Mouse (Mus musculus) liver, adult 2 months (tissue): ENCODE data around the gene Efnb3. TPM values are rescaled to one million over a fixed set of nuclear protein-coding genes. Genes with fewer than 3 reads are reported as not detected.

Source experiments
- DNase-seq: peaks from one replicate; pipeline ENCODE4 v3.0.0-alpha.2; 2011; ENCODE audit warnings: low read depth, low spot score; ENCODE audit errors: extremely low read depth
- H3K27ac ChIP-seq: fragments of 200-500 bp; replicated peaks from 2 replicates; pipeline ENCODE4 v1.5.1; 2012; ENCODE audit warnings: low read depth, mild to moderate bottlenecking, control low read depth, inconsistent platforms, low read length; ENCODE audit not compliant: insufficient read depth
- H3K27me3 ChIP-seq: fragments of 200-500 bp; 2 replicates; pipeline ENCODE4 v1.6.1; 2012; ENCODE audit warnings: mild to moderate bottlenecking, moderate library complexity, low read length, inconsistent platforms; ENCODE audit not compliant: control insufficient read depth, insufficient read depth
- H3K36me3 ChIP-seq: fragments of 200-500 bp; 2 replicates; pipeline ENCODE4 v1.6.1; 2012; ENCODE audit warnings: low read length, inconsistent platforms; ENCODE audit not compliant: control insufficient read depth, insufficient read depth
- H3K4me1 ChIP-seq: fragments of 200-500 bp; 2 replicates; pipeline ENCODE4 v1.6.1; 2011; ENCODE audit warnings: low read length; ENCODE audit not compliant: control insufficient read depth, insufficient read depth
- H3K4me3 ChIP-seq: fragments of 200-500 bp; 2 replicates; pipeline ENCODE4 v1.5.1; 2011; ENCODE audit warnings: low read depth, mild to moderate bottlenecking, control low read depth, low read length, moderate library complexity; ENCODE audit not compliant: insufficient read depth
- H3K79me2 ChIP-seq: fragments of 200-500 bp; 2 replicates; pipeline ENCODE4 v1.6.1; 2012; ENCODE audit warnings: inconsistent platforms, mild to moderate bottlenecking, low read length, moderate library complexity; ENCODE audit not compliant: control insufficient read depth, insufficient read depth
- H3K9ac ChIP-seq: fragments of 200-500 bp; 2 replicates; pipeline ENCODE4 v1.6.1; 2012; ENCODE audit warnings: low read depth, mild to moderate bottlenecking, control low read depth, inconsistent platforms, low read length
- CTCF ChIP-seq: fragments of 200-500 bp; IDR thresholded peaks from 2 replicates; pipeline ENCODE4 v1.5.1; 2011; ENCODE audit warnings: low read depth, low read length, control low read depth
- POLR2A ChIP-seq: fragments of 200-500 bp; IDR thresholded peaks from 2 replicates; pipeline ENCODE4 v1.6.1; 2011; ENCODE audit warnings: low read length, control low read depth; ENCODE audit not compliant: insufficient read depth; ENCODE audit errors: extremely low read depth
- WGBS: fragments of 180-500 bp; shearing (Covaris S2); methylation state at CpG from one replicate; pipeline ENCODE4 v1.1.7; 2018; 5-methylcytosine and 5-hydroxymethylcytosine counted together
- polyA plus RNA-seq: library from polyadenylated mRNA; depleted of rRNA; stranded (reverse); fragments of >200 nt; gene quantifications from 2 replicates; pipeline ENCODE4 v1.2.3, GENCODE M21; 2012
- total RNA-seq: library from RNA; depleted of rRNA; stranded (reverse); fragments of >200 nt; gene quantifications from 2 replicates; pipeline ENCODE4 v1.2.3, GENCODE M21; 2014

Efnb3 gene
- total and polyA plus RNA-seq, 2 experiments = 0.17 TPM; not detected in 1

DNA sequence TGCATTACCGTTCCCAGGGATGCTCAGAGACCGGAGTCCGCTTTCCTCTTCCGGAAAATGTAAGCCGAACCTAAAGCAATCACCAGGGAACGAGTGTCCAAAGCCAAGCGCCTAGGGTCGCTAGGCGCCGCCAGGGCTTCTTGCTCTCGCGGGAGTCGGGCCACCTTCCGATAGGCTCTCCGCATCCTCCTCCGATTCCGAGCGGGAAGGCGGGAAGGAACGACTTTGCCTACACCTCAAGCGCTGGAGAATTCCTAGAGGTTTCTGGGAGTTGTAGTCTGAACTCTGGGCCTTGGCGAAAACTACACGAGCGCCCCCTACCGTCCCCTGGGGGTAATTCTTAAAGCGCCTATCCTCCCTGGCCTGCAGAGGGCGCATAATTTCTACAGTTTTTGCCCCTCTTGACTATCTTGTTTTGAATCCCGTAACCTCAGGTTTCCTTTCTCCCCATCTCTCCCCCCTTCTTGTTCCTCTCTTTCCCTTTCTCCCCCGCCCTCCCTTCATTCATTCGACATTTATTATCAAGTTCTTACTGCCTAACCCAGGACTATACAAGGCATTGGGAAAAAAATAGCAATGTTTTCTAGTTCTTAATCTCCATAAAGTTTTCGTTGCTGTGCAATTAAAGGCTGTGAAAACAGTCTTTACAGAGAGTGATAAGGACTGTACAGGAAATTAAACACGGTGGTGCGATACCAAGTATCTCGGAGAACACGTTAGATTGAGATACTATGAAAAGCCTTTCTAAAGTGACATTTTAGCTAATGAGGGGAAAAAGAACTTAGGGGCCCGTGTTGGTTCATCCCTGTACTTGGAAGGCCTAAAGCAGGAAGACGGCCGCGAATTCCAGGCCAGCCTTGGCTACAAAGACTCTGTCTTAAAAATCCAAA lies 19.4 kb upstream of the Efnb3 start:
- peak; percentile 99 for TF ChIP-seq CTCF
- no peak for TF ChIP-seq POLR2A

DNA sequence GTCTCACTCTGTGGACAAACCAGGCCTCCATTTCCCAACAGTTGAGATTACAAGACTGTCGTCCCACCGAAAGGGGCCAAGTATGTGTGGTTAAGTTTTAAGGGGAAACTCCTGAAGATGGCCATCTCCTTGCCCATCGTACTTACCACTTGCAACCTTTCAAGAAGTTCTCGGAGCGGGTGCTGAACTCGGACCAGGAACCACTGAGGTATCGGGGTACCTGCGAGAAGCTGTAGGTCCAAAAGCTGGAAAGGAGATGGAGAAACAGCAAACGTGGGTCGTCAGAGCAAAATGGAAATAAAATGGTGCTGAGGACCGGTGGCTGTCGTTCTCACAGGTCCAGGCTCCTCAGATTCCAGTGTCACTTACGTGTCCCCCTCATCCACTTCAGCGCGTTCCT lies 18.3 kb upstream of the Efnb3 start:
- H3K79me2 ChIP-seq = peaks cover 16% of the 10 kb centered on the region
- no peak for DNase-seq
- 25% methylated on average over 15 of the region's 15 CpGs for WGBS
- H3K4me1 ChIP-seq = peaks cover 6% of the 10 kb centered on the region
- H3K27me3 ChIP-seq = no peaks in the 10 kb centered on the region
- H3K9ac ChIP-seq = peak overlapping the region; percentile 74; the same call in 1 of the 2 replicates
- TF ChIP-seq CTCF (no peak), POLR2A (no peak)
- peak overlapping the region; percentile 84 for H3K4me3 ChIP-seq
- no peak overlapping the region for H3K27ac ChIP-seq
- H3K36me3 ChIP-seq = no peaks in the 10 kb centered on the region

More for the DNA sequence above, 19.4 kb upstream of the Efnb3 start:
- Histone ChIP-seq H3K4me1 (peaks cover 6% of the 10 kb centered on the region), H3K79me2 (peaks cover 16% of the 10 kb centered on the region), H3K9ac (peak overlapping the region; percentile 74), H3K27me3 (no peaks in the 10 kb centered on the region), H3K27ac (peak overlapping the region; percentile 75), H3K4me3 (peak overlapping the region; percentile 84), H3K36me3 (no peaks in the 10 kb centered on the region)
- DNase-seq = peak; percentile 90
- 1% methylated on average over 39 of the region's 39 CpGs for WGBS

DNA sequence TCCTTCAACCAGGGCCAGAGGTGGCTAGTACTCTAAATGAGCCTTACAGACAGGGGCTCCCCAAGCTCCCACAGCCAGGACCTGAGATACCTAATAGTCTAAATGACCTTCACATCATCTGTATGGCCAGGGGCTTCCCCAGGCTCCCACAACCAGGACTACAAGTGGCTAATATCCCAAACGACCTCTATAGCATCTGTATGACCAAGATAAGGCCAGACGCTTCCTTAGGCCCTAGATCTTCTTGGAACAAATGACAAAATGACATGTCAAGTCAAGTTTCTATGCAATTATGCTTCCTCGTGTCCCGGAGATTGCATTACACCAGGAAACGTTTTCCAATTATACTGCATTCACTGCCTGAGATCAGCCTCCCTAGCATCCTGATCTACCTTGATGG lies 16.3 kb upstream of the Efnb3 start:
- Histone ChIP-seq H3K27me3 (no peaks in the 10 kb centered on the region), H3K4me3 (no peak overlapping the region), H3K9ac (no peak overlapping the region), H3K27ac (no peak overlapping the region), H3K36me3 (no peaks in the 10 kb centered on the region), H3K4me1 (peaks cover 4% of the 10 kb centered on the region; the same call in 1 of the 2 replicates), H3K79me2 (peaks cover 7% of the 10 kb centered on the region; the same call in 1 of the 2 replicates)
- TF ChIP-seq CTCF (no peak), POLR2A (no peak)
- WGBS = 81% methylated on average over 5 of the region's 5 CpGs
- no peak for DNase-seq

DNA sequence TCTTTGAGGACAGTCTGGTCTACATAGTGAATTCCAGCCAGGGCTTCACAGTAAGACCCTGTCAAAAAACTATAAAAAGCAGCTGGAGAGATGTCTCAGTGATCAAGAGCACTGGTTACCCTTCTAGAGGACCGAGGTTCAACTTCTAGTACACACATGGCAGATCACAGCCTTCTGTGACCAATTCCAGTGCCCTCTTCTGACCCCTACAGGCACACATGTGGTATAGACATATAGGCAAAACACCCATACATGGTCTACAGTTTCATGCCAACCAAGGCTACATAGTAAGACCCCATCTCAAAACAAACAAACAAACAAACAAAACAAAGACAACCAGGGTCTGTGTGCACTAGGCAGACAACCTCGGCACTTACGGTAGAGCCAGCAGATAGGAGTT lies 15.2 kb upstream of the Efnb3 start:
- Histone ChIP-seq H3K79me2 (peaks cover 7% of the 10 kb centered on the region; the same call in 1 of the 2 replicates), H3K4me1 (peaks cover 4% of the 10 kb centered on the region; the same call in 1 of the 2 replicates), H3K27ac (no peak overlapping the region), H3K36me3 (0 out of 2 replicates have a peak, but pooled peaks cover 2% of the 10 kb centered on the region), H3K9ac (no peak overlapping the region), H3K4me3 (no peak overlapping the region), H3K27me3 (no peaks in the 10 kb centered on the region)
- no peak for DNase-seq
- WGBS = 64% methylated on average over 3 of the region's 3 CpGs
- TF ChIP-seq POLR2A (no peak), CTCF (no peak; the same call in 1 of the 2 replicates)

DNA sequence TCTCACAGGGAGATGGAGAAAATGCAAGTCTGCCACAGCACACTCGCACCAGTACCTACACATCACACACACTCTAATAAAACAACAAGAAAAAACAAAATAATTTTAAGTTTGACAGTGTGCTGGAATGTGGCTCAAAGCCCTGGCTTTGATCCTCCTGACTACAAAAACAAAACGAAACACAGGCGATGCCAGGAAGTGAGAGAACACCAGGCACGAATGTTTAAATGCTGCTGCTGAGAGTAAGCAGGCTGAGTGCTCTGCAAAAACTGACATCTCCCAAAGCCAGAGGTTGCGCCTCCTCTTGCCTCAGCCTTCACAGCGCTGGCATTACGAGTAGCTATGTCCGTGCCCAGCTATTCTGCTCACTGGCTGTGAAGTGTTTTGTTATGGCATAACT lies 5.1 kb upstream of the Efnb3 start:
- no peak for TF ChIP-seq POLR2A
- no peak for TF ChIP-seq CTCF
- DNase-seq = peak; percentile 27
- 77% methylated on average over 8 of the region's 8 CpGs for WGBS
- no peak overlapping the region for H3K9ac ChIP-seq
- H3K27ac ChIP-seq = no peak overlapping the region
- H3K36me3 ChIP-seq = peaks cover 11% of the 10 kb centered on the region; the same call in 1 of the 2 replicates
- no peaks in the 10 kb centered on the region; the same call in 1 of the 2 replicates for H3K79me2 ChIP-seq
- H3K4me1 ChIP-seq = no peaks in the 10 kb centered on the region
- no peak overlapping the region for H3K4me3 ChIP-seq
- H3K27me3 ChIP-seq = no peaks in the 10 kb centered on the region
